ENCODE assay signal across 8 mouse cellular contexts in genomic region chr11:97699626-97700002, GRCm38 (mm10). TPM values are rescaled to one million over a fixed set of nuclear protein-coding genes. Genes with fewer than 3 reads are reported as not detected.
DNase-seq lines count a peak whose midpoint lies in the region; ATAC-seq lines count a peak whose summit lies in the region.

No protein-coding gene starts in this region.

- H3K27ac ChIP-seq in embryonic facial prominence, embryonic 15.5 days (replicated peaks), result peak overlapping the region; percentile 99
- H3K27ac ChIP-seq in heart, embryonic 11.5 days (ENCODE audit: low read depth, low read length), result peak overlapping the region; percentile 97
- H3K27ac ChIP-seq in kidney, embryonic 16.5 days (ENCODE audit: low read length), result peak overlapping the region; percentile 99
- H3K27ac ChIP-seq in liver, embryonic 12.5 days, result peak overlapping the region; percentile 76
- peak overlapping the region; percentile 99 for H3K27ac ChIP-seq in neural tube, embryonic 13.5 days (replicated peaks)

- H3K4me1 ChIP-seq in embryonic facial prominence, embryonic 15.5 days, result peaks cover 66% of the 10 kb centered on the region
- peaks cover 55% of the 10 kb centered on the region for H3K4me1 ChIP-seq in heart, embryonic 11.5 days (ENCODE audit: control insufficient read depth, insufficient read depth, low read length)
- peaks cover 62% of the 10 kb centered on the region for H3K4me1 ChIP-seq in kidney, embryonic 16.5 days (ENCODE audit: insufficient read depth, low read length)
- H3K4me1 ChIP-seq in liver, embryonic 12.5 days, result peaks cover 79% of the 10 kb centered on the region
- H3K4me1 ChIP-seq in neural tube, embryonic 13.5 days (replicated peaks), result peaks cover 63% of the 10 kb centered on the region

- H3K9me3 ChIP-seq in embryonic facial prominence, embryonic 15.5 days (replicated peaks), result no peaks in the 10 kb centered on the region
- no peaks in the 10 kb centered on the region for H3K9me3 ChIP-seq in heart, embryonic 11.5 days (replicated peaks; ENCODE audit: control insufficient read depth, low read length)
- no peaks in the 10 kb centered on the region for H3K9me3 ChIP-seq in kidney, embryonic 16.5 days (ENCODE audit: low read length)
- no peaks in the 10 kb centered on the region for H3K9me3 ChIP-seq in liver, embryonic 12.5 days (replicated peaks)
- H3K9me3 ChIP-seq in neural tube, embryonic 13.5 days, result no peaks in the 10 kb centered on the region

- peak; percentile 75 to 79 for DNase-seq in urinary bladder, adult 18-20 months (ENCODE audit: low spot score in 2 of 2)
- DNase-seq in urinary bladder, postnatal 10 days (ENCODE audit: low spot score), result no peak
- peak; percentile 57 for DNase-seq in urinary bladder, adult 2 months (ENCODE audit: low spot score)

- no peaks in the 10 kb centered on the region for H3K27me3 ChIP-seq in embryonic facial prominence, embryonic 15.5 days
- no peaks in the 10 kb centered on the region for H3K27me3 ChIP-seq in heart, embryonic 11.5 days (ENCODE audit: control insufficient read depth, insufficient read depth, low read length)
- no peaks in the 10 kb centered on the region for H3K27me3 ChIP-seq in kidney, embryonic 16.5 days (ENCODE audit: insufficient read depth, low read length)
- H3K27me3 ChIP-seq in liver, embryonic 12.5 days (replicated peaks), result peaks cover 56% of the 10 kb centered on the region
- H3K27me3 ChIP-seq in neural tube, embryonic 13.5 days, result no peaks in the 10 kb centered on the region

- H3K4me3 ChIP-seq in embryonic facial prominence, embryonic 15.5 days (replicated peaks), result peak overlapping the region; percentile 89
- peak overlapping the region; percentile 87 for H3K4me3 ChIP-seq in heart, embryonic 11.5 days (ENCODE audit: low read depth, low read length)
- H3K4me3 ChIP-seq in kidney, embryonic 16.5 days (ENCODE audit: low read length), result peak overlapping the region; percentile 88
- H3K4me3 ChIP-seq in liver, embryonic 12.5 days, result peak overlapping the region; percentile 64
- H3K4me3 ChIP-seq in neural tube, embryonic 13.5 days, result peak overlapping the region; percentile 82

- peak overlapping the region; percentile 89 for H3K4me2 ChIP-seq in embryonic facial prominence, embryonic 15.5 days (replicated peaks)
- peak overlapping the region; percentile 98 for H3K4me2 ChIP-seq in heart, embryonic 11.5 days
- H3K4me2 ChIP-seq in kidney, embryonic 16.5 days (replicated peaks; ENCODE audit: low read depth, low read length), result peak overlapping the region; percentile 98
- peak overlapping the region; percentile 96 for H3K4me2 ChIP-seq in liver, embryonic 12.5 days
- H3K4me2 ChIP-seq in neural tube, embryonic 13.5 days, result peak overlapping the region; percentile 91

- peak overlapping the region; percentile 91 for H3K9ac ChIP-seq in embryonic facial prominence, embryonic 15.5 days
- H3K9ac ChIP-seq in heart, embryonic 11.5 days (ENCODE audit: low read depth, low read length), result peak overlapping the region; percentile 91
- H3K9ac ChIP-seq in kidney, embryonic 16.5 days (replicated peaks; ENCODE audit: low read length), result peak overlapping the region; percentile 98
- H3K9ac ChIP-seq in liver, embryonic 12.5 days, result peak overlapping the region; percentile 72
- H3K9ac ChIP-seq in neural tube, embryonic 13.5 days, result peak overlapping the region; percentile 97

- ATAC-seq in embryonic facial prominence, embryonic 15.5 days (ENCODE audit: insufficient number of reproducible peaks, low FRiP score, low TSS enrichment, low read depth), result peak; percentile 59
- peak; percentile 36; the same call in 1 of the 2 replicates for ATAC-seq in heart, embryonic 11.5 days (replicated peaks; ENCODE audit: insufficient number of reproducible peaks, low FRiP score, low TSS enrichment)
- peak; percentile 33 for ATAC-seq in kidney, embryonic 16.5 days (ENCODE audit: low FRiP score, low TSS enrichment)
- no peak for ATAC-seq in liver, embryonic 12.5 days
- peak; percentile 45 for ATAC-seq in neural tube, embryonic 13.5 days (ENCODE audit: low read depth)

- H3K36me3 ChIP-seq in embryonic facial prominence, embryonic 15.5 days, result no peaks in the 10 kb centered on the region
- peaks cover 1% of the 10 kb centered on the region; the same call in 1 of the 2 replicates for H3K36me3 ChIP-seq in heart, embryonic 11.5 days (ENCODE audit: control insufficient read depth, insufficient read depth, low read length)
- 0 out of 2 replicates have a peak, but pooled peaks cover 3% of the 10 kb centered on the region for H3K36me3 ChIP-seq in kidney, embryonic 16.5 days (ENCODE audit: insufficient read depth, low read length)
- H3K36me3 ChIP-seq in liver, embryonic 12.5 days, result peaks cover 4% of the 10 kb centered on the region; the same call in 1 of the 2 replicates
- H3K36me3 ChIP-seq in neural tube, embryonic 13.5 days, result no peaks in the 10 kb centered on the region

- 3% methylated on average over 6 of the region's 9 CpGs for WGBS in embryonic facial prominence, embryonic 15.5 days
- under 1% methylated on average over 6 of the region's 9 CpGs for WGBS in heart, embryonic 11.5 days (ENCODE audit: insufficient replicate concordance)
- WGBS in kidney, embryonic 16.5 days, result 0% methylated on average over 5 of the region's 9 CpGs
- WGBS in liver, embryonic 12.5 days (ENCODE audit: insufficient replicate concordance), result 0% methylated on average over 5 of the region's 9 CpGs
- 2% methylated on average over 8 of the region's 9 CpGs for WGBS in neural tube, embryonic 13.5 days

RNA-seq across cellular contexts. Expression of gene Pcgf2, which starts 0.7 kb away (rescaled TPM):
- 12.0 and 12.6 TPM in 2 replicates for polyA plus RNA-seq in embryonic facial prominence, embryonic 15.5 days (2015; fragmentation: Nextera tagmentation; extraction: Ambion mirVana)
- 10.3 and 16.4 TPM in 2 replicates for polyA plus RNA-seq in heart, embryonic 11.5 days (2014; fragmentation: Nextera tagmentation; extraction: Ambion mirVana)
- 12.3 and 16.3 TPM in 2 replicates for polyA plus RNA-seq in kidney, embryonic 16.5 days (2015; fragmentation: Nextera tagmentation; extraction: Ambion mirVana)
- 5.0 and 5.1 TPM in 2 replicates for polyA plus RNA-seq in liver, embryonic 12.5 days (2016; fragmentation: Nextera tagmentation; extraction: Ambion mirVana)
- polyA plus RNA-seq in neural tube, embryonic 13.5 days (2015; fragmentation: Nextera tagmentation; extraction: Ambion mirVana), result 20.4 and 22.6 TPM in 2 replicates
- polyA plus RNA-seq in urinary bladder, adult 2 months (2012; rRNA removed), result 41.1 and 46.4 TPM in 2 replicates

RNA-seq across cellular contexts. Expression of gene Psmb3, which starts 3.6 kb away (rescaled TPM):
- polyA plus RNA-seq in embryonic facial prominence, embryonic 15.5 days (2015; fragmentation: Nextera tagmentation; extraction: Ambion mirVana), result 440 and 475 TPM in 2 replicates
- polyA plus RNA-seq in heart, embryonic 11.5 days (2014; fragmentation: Nextera tagmentation; extraction: Ambion mirVana), result 416 and 447 TPM in 2 replicates
- 478 and 503 TPM in 2 replicates for polyA plus RNA-seq in kidney, embryonic 16.5 days (2015; fragmentation: Nextera tagmentation; extraction: Ambion mirVana)
- polyA plus RNA-seq in liver, embryonic 12.5 days (2016; fragmentation: Nextera tagmentation; extraction: Ambion mirVana), result 364 and 370 TPM in 2 replicates
- polyA plus RNA-seq in neural tube, embryonic 13.5 days (2015; fragmentation: Nextera tagmentation; extraction: Ambion mirVana), result 444 and 473 TPM in 2 replicates
- 264 and 322 TPM in 2 replicates for polyA plus RNA-seq in urinary bladder, adult 2 months (2012; rRNA removed)

RNA-seq across cellular contexts. Expression of gene Cisd3, which starts 14.0 kb away (rescaled TPM):
- 30.7 and 32.7 TPM in 2 replicates for polyA plus RNA-seq in embryonic facial prominence, embryonic 15.5 days (2015; fragmentation: Nextera tagmentation; extraction: Ambion mirVana)
- 45.8 and 52.3 TPM in 2 replicates for polyA plus RNA-seq in heart, embryonic 11.5 days (2014; fragmentation: Nextera tagmentation; extraction: Ambion mirVana)
- 47.3 and 53.1 TPM in 2 replicates for polyA plus RNA-seq in kidney, embryonic 16.5 days (2015; fragmentation: Nextera tagmentation; extraction: Ambion mirVana)
- polyA plus RNA-seq in liver, embryonic 12.5 days (2016; fragmentation: Nextera tagmentation; extraction: Ambion mirVana), result 12.6 and 14.7 TPM in 2 replicates
- 32.9 and 40.5 TPM in 2 replicates for polyA plus RNA-seq in neural tube, embryonic 13.5 days (2015; fragmentation: Nextera tagmentation; extraction: Ambion mirVana)
- 55.7 and 56.2 TPM in 2 replicates for polyA plus RNA-seq in urinary bladder, adult 2 months (2012; rRNA removed)

RNA-seq across cellular contexts. Expression of gene Mllt6, which starts 36.4 kb away (rescaled TPM):
- 2.6 and 3.2 TPM in 2 replicates for polyA plus RNA-seq in embryonic facial prominence, embryonic 15.5 days (2015; fragmentation: Nextera tagmentation; extraction: Ambion mirVana)
- polyA plus RNA-seq in heart, embryonic 11.5 days (2014; fragmentation: Nextera tagmentation; extraction: Ambion mirVana), result 2.9 and 3.3 TPM in 2 replicates
- 4.1 and 5.5 TPM in 2 replicates for polyA plus RNA-seq in kidney, embryonic 16.5 days (2015; fragmentation: Nextera tagmentation; extraction: Ambion mirVana)
- polyA plus RNA-seq in liver, embryonic 12.5 days (2016; fragmentation: Nextera tagmentation; extraction: Ambion mirVana), result 0.32 and 0.33 TPM in 2 replicates
- polyA plus RNA-seq in neural tube, embryonic 13.5 days (2015; fragmentation: Nextera tagmentation; extraction: Ambion mirVana), result 3.2 and 3.4 TPM in 2 replicates
- 30.2 and 37.2 TPM in 2 replicates for polyA plus RNA-seq in urinary bladder, adult 2 months (2012; rRNA removed)

RNA-seq across cellular contexts. Expression of gene Pip4k2b, which starts 44.9 kb away (rescaled TPM):
- 1.7 and 2.0 TPM in 2 replicates for polyA plus RNA-seq in embryonic facial prominence, embryonic 15.5 days (2015; fragmentation: Nextera tagmentation; extraction: Ambion mirVana)
- polyA plus RNA-seq in heart, embryonic 11.5 days (2014; fragmentation: Nextera tagmentation; extraction: Ambion mirVana), result 0.70 and 1.2 TPM in 2 replicates
- 1.7 and 1.8 TPM in 2 replicates for polyA plus RNA-seq in kidney, embryonic 16.5 days (2015; fragmentation: Nextera tagmentation; extraction: Ambion mirVana)
- 0.92 and 1.1 TPM in 2 replicates for polyA plus RNA-seq in liver, embryonic 12.5 days (2016; fragmentation: Nextera tagmentation; extraction: Ambion mirVana)
- 3.7 and 4.4 TPM in 2 replicates for polyA plus RNA-seq in neural tube, embryonic 13.5 days (2015; fragmentation: Nextera tagmentation; extraction: Ambion mirVana)
- polyA plus RNA-seq in urinary bladder, adult 2 months (2012; rRNA removed), result 17.2 and 19.1 TPM in 2 replicates
